In genomic region chr1:75749665-75750221, GRCm38 (mm10) we compare ENCODE assay signal across 9 mouse cellular contexts.
DNase-seq lines count a peak whose midpoint lies in the region; ATAC-seq lines count a peak whose summit lies in the region.
"Had no signal": no experiment of that assay in that cellular context is flagged by ENCODE, and none has a peak within 500 bp of the region (broad histone marks: within the 10 kb centered on the region; RNA-seq: fewer than 3 reads in every experiment).

No protein-coding gene starts in this region.

- H3K27me3 ChIP-seq in forebrain, embryonic 13.5 days = no peaks in the 10 kb centered on the region
- H3K27me3 ChIP-seq in limb, embryonic 15.5 days = no peaks in the 10 kb centered on the region
- H3K27me3 ChIP-seq in kidney, embryonic 15.5 days = no peaks in the 10 kb centered on the region

- H3K4me1 ChIP-seq in forebrain, embryonic 13.5 days = peaks cover 16% of the 10 kb centered on the region
- 0 out of 2 replicates have a peak, but pooled peaks cover 3% of the 10 kb centered on the region for H3K4me1 ChIP-seq in limb, embryonic 15.5 days
- no peaks in the 10 kb centered on the region for H3K4me1 ChIP-seq in kidney, embryonic 15.5 days

- peak overlapping the region; percentile 59 for H3K27ac ChIP-seq in forebrain, embryonic 13.5 days
- peak overlapping the region; percentile 33; the same call in 1 of the 2 replicates for H3K27ac ChIP-seq in limb, embryonic 15.5 days
- H3K27ac ChIP-seq in kidney, embryonic 15.5 days = no peak overlapping the region

- H3K4me2 ChIP-seq in forebrain, embryonic 13.5 days = peak overlapping the region; percentile 23
- H3K4me2 ChIP-seq in limb, embryonic 15.5 days = no peak overlapping the region
- no peak overlapping the region for H3K4me2 ChIP-seq in kidney, embryonic 15.5 days

- ATAC-seq in forebrain, embryonic 13.5 days = peak; percentile 68; the same call in 1 of the 2 replicates
- no peak for ATAC-seq in limb, embryonic 15.5 days (ENCODE audit: insufficient number of reproducible peaks, low FRiP score, low TSS enrichment, low read depth)
- ATAC-seq in kidney, embryonic 15.5 days (replicated peaks; ENCODE audit: low FRiP score) = no peak
- ATAC-seq: inflammation-experienced regulatory T-cells, adult 6 months had no signal

- WGBS in forebrain, embryonic 13.5 days = 18% methylated on average over 10 of the region's 10 CpGs
- 34% methylated on average over 10 of the region's 10 CpGs for WGBS in limb, embryonic 15.5 days
- WGBS in kidney, embryonic 15.5 days = 80% methylated on average over 10 of the region's 10 CpGs

- 0 out of 2 replicates have a peak, but pooled peaks cover 3% of the 10 kb centered on the region for H3K9me3 ChIP-seq in forebrain, embryonic 13.5 days (replicated peaks)
- no peaks in the 10 kb centered on the region for H3K9me3 ChIP-seq in limb, embryonic 15.5 days
- no peaks in the 10 kb centered on the region for H3K9me3 ChIP-seq in kidney, embryonic 15.5 days (replicated peaks)

- H3K4me3 ChIP-seq in forebrain, embryonic 13.5 days = no peak overlapping the region
- no peak overlapping the region for H3K4me3 ChIP-seq in limb, embryonic 15.5 days
- H3K4me3 ChIP-seq in kidney, embryonic 15.5 days (replicated peaks) = no peak overlapping the region

- H3K9ac ChIP-seq in forebrain, embryonic 13.5 days = no peak overlapping the region
- H3K9ac ChIP-seq in limb, embryonic 15.5 days = no peak overlapping the region
- no peak overlapping the region for H3K9ac ChIP-seq in kidney, embryonic 15.5 days

- DNase-seq in heart, adult 11 months = peak; percentile 52
- DNase-seq in heart, adult 8-10 months (ENCODE audit: low spot score) = no peak
- DNase-seq in brain, adult 2 months (ENCODE audit: low read depth, low spot score) = peak; percentile 40
- DNase-seq in spleen, adult 12 weeks (ENCODE audit: low spot score) = no peak
- DNase-seq in kidney, adult 11 months = no peak

- no peaks in the 10 kb centered on the region for H3K36me3 ChIP-seq in forebrain, embryonic 13.5 days (ENCODE audit: poor library complexity, severe bottlenecking)
- H3K36me3 ChIP-seq in limb, embryonic 15.5 days = no peaks in the 10 kb centered on the region
- no peaks in the 10 kb centered on the region for H3K36me3 ChIP-seq in kidney, embryonic 15.5 days

Comparison
In these comparisons a context has a peak if more than half of its experiments do, and no peak if none do; other contexts are left out.
1. DNase-seq: peak in heart, adult 11 months (single experiment) and brain, adult 2 months (single experiment); none in heart, adult 8-10 months (single experiment), spleen, adult 12 weeks (single experiment) and kidney, adult 11 months (single experiment).